Mouse (Mus musculus): ENCODE measurements around the gene Nlrp9c. TPM values are rescaled to one million over a fixed set of nuclear protein-coding genes. Genes with fewer than 3 reads are reported as not detected.

Nlrp9c gene
- not detected for total RNA-seq (2023)

GRCm38 (mm10) chr7:26403600-26403999 lies at the start of gene Nlrp9c:
Gene Nlrp9c (minus strand): TSS chr7:26403700.

GRCm38 (mm10) chr7:26434813-26435212 lies 31.3 kb upstream of the Nlrp9c start, which contains the start of gene Nlrp4a:
Gene Nlrp4a (plus strand): TSS chr7:26435113.

GRCm38 (mm10) chr7:26306926-26307325 lies 96.6 kb downstream of the Nlrp9c start, which contains the start of gene Cyp2a4:
Gene Cyp2a4 (plus strand): TSS chr7:26307169.

Other genes starting within 250 kb of the Nlrp9c start
- gene Cyp2b9, start 230.3 kb downstream of the Nlrp9c start, total RNA-seq (2023), result not detected
- not detected for gene Vmn1r184, start 143.4 kb downstream of the Nlrp9c start, total RNA-seq (2023)
- not detected for gene Cyp2a4, start 96.5 kb downstream of the Nlrp9c start, total RNA-seq (2023)
- gene Nlrp4a, start 31.4 kb upstream of the Nlrp9c start, total RNA-seq (2023), result not detected
- not detected for gene Nlrp9a, start 131.3 kb upstream of the Nlrp9c start, total RNA-seq (2023)
- gene Vmn1r185, start 214.8 kb upstream of the Nlrp9c start, total RNA-seq (2023), result not detected

All from CD8-positive naive resting alpha-beta T cell, adult 57 days (primary cell).